Mouse (Mus musculus) megakaryocyte, embryonic 14.5 days (primary cell): ENCODE data around the gene Brdt. TPM values are rescaled to one million over a fixed set of nuclear protein-coding genes. Genes with fewer than 3 reads are reported as not detected.
"Not testable (repeated sequence)": the region's sequence is repeated elsewhere in the genome, so short reads cannot be mapped to it uniquely, and the experiment has no call there.

Experiments
- H3K27me3 ChIP-seq: replicated peaks from 2 replicates; pipeline ENCODE3; 2012; ENCODE audit warnings: inconsistent platforms
- H3K36me3 ChIP-seq: replicated peaks from 2 replicates; pipeline ENCODE3; 2012; ENCODE audit warnings: low read length, inconsistent platforms, mixed read lengths
- H3K4me1 ChIP-seq: 2 replicates; pipeline ENCODE4 v1.6.1; 2012; ENCODE audit warnings: inconsistent platforms
- H3K4me3 ChIP-seq: replicated peaks from 2 replicates; pipeline ENCODE3; 2012; ENCODE audit warnings: moderate library complexity, mild to moderate bottlenecking, inconsistent platforms
- H3K9me3 ChIP-seq: 2 replicates; pipeline ENCODE4 v1.6.1; 2012; ENCODE audit warnings: inconsistent platforms
- FLI1 ChIP-seq: IDR thresholded peaks from 2 replicates; pipeline ENCODE4 v1.6.1; 2012; ENCODE audit warnings: low read length, inconsistent platforms, mixed read lengths
- GATA1 ChIP-seq: IDR thresholded peaks from 3 replicates; pipeline ENCODE4 v1.6.1; 2012; ENCODE audit warnings: mixed read lengths, low read length, inconsistent platforms, borderline replicate concordance
- polyA plus RNA-seq: library from polyadenylated mRNA; stranded (reverse); fragments of >175 nt; gene quantifications from 2 replicates; pipeline ENCODE4 v1.2.3, GENCODE M21; 2012; ENCODE audit warnings: low replicate concordance; ENCODE audit not compliant: insufficient read depth

The Brdt gene
- polyA plus RNA-seq, 1 experiment, result not detected

GRCm38 (mm10) chr5:107370040-107370439 is 39.1 kb downstream of the Brdt start:
- Histone ChIP-seq H3K9me3 (peaks cover 5% of the 10 kb centered on the region; the same call in 1 of the 2 replicates), H3K36me3 (no peaks in the 10 kb centered on the region), H3K27me3 (peaks cover 9% of the 10 kb centered on the region), H3K4me3 (no peak overlapping the region), H3K4me1 (peaks cover 7% of the 10 kb centered on the region)
- TF ChIP-seq GATA1, result no peak
- TF ChIP-seq FLI1, result no peak

- no peak for TF ChIP-seq GATA1
- TF ChIP-seq FLI1, result no peak
- Histone ChIP-seq H3K27me3 (peaks cover 10% of the 10 kb centered on the region), H3K4me3 (no peak overlapping the region), H3K9me3 (0 out of 2 replicates have a peak, but pooled peaks cover 2% of the 10 kb centered on the region), H3K36me3 (no peaks in the 10 kb centered on the region), H3K4me1 (peaks cover 7% of the 10 kb centered on the region)
These were observed 40.4 kb downstream of the Brdt start for GRCm38 (mm10) chr5:107371335-107371734.

- H3K9me3 ChIP-seq, result 0 out of 2 replicates have a peak, but pooled peaks cover 2% of the 10 kb centered on the region
- H3K27me3 ChIP-seq, result peaks cover 10% of the 10 kb centered on the region
- H3K36me3 ChIP-seq, result no peaks in the 10 kb centered on the region
- H3K4me1 ChIP-seq, result peaks cover 7% of the 10 kb centered on the region
- no peak overlapping the region for H3K4me3 ChIP-seq
- no peak for TF ChIP-seq FLI1
- TF ChIP-seq GATA1, result no peak
These were observed 42.3 kb downstream of the Brdt start for GRCm38 (mm10) chr5:107373256-107373655.

GRCm38 (mm10) chr5:107386448-107386847 is 55.5 kb downstream of the Brdt start:
- not testable (repeated sequence) for H3K36me3 ChIP-seq, H3K4me3 ChIP-seq, H3K9me3 ChIP-seq, H3K4me1 ChIP-seq, H3K27me3 ChIP-seq

- no peak for TF ChIP-seq GATA1
- Histone ChIP-seq H3K27me3 (no peaks in the 10 kb centered on the region), H3K4me3 (no peak overlapping the region), H3K9me3 (no peaks in the 10 kb centered on the region), H3K36me3 (no peaks in the 10 kb centered on the region), H3K4me1 (peaks cover 3% of the 10 kb centered on the region; the same call in 1 of the 2 replicates)
These were observed 56.8 kb downstream of the Brdt start for GRCm38 (mm10) chr5:107387788-107388187.

GRCm38 (mm10) chr5:107389373-107389772 is 58.4 kb downstream of the Brdt start:
- Histone ChIP-seq H3K36me3 (no peaks in the 10 kb centered on the region), H3K9me3 (no peaks in the 10 kb centered on the region), H3K27me3 (peaks cover 1% of the 10 kb centered on the region), H3K4me3 (no peak overlapping the region), H3K4me1 (peaks cover 3% of the 10 kb centered on the region; the same call in 1 of the 2 replicates)
- TF ChIP-seq FLI1, result no peak
- TF ChIP-seq GATA1, result no peak

- H3K4me1 ChIP-seq, result no peaks in the 10 kb centered on the region
- no peak overlapping the region for H3K4me3 ChIP-seq
- peaks cover 5% of the 10 kb centered on the region for H3K27me3 ChIP-seq
- TF ChIP-seq FLI1, result no peak
- no peak for TF ChIP-seq GATA1
- H3K9me3 ChIP-seq, result no peaks in the 10 kb centered on the region
- no peaks in the 10 kb centered on the region for H3K36me3 ChIP-seq
These were observed 63.5 kb downstream of the Brdt start for GRCm38 (mm10) chr5:107394437-107394836.

GRCm38 (mm10) chr5:107402436-107402835 is 71.5 kb downstream of the Brdt start, which contains the start of gene Ephx4:
Gene Ephx4 (plus strand): TSS chr5:107402736.
- peaks cover 39% of the 10 kb centered on the region for H3K27me3 ChIP-seq
- TF ChIP-seq FLI1 (no peak), GATA1 (no peak)
- H3K4me3 ChIP-seq, result peak within 1 kb of the TSS; percentile 90
- H3K9me3 ChIP-seq, result peaks cover 3% of the 10 kb centered on the region; the same call in 1 of the 2 replicates
- peaks cover 31% of the 10 kb centered on the region for H3K4me1 ChIP-seq
- H3K36me3 ChIP-seq, result no peaks in the 10 kb centered on the region

- H3K36me3 ChIP-seq, result no peaks in the 10 kb centered on the region
- H3K27me3 ChIP-seq, result peaks cover 44% of the 10 kb centered on the region
- H3K4me1 ChIP-seq, result peaks cover 31% of the 10 kb centered on the region
- H3K9me3 ChIP-seq, result peaks cover 3% of the 10 kb centered on the region; the same call in 1 of the 2 replicates
- TF ChIP-seq FLI1, result no peak
- TF ChIP-seq GATA1, result no peak
- H3K4me3 ChIP-seq, result peak overlapping the region; percentile 90
These were observed 72.3 kb downstream of the Brdt start for GRCm38 (mm10) chr5:107403011-107403946.
